Mouse (Mus musculus) liver, embryonic 16.5 days (tissue): ENCODE results near the gene Med27. TPM values are rescaled to one million over a fixed set of nuclear protein-coding genes. Genes with fewer than 3 reads are reported as not detected.

Experiments
- ATAC-seq: fragments of 200-750 bp; cut with Nextera tagmentation; 2 replicates; pipeline ENCODE4 v1.8.0; 2017; ENCODE audit warnings: low read depth, mild to moderate bottlenecking, moderate number of reproducible peaks, moderate library complexity
- H3K27ac ChIP-seq: fragments of 300-500 bp; sonication (generic); 2 replicates; pipeline ENCODE4 v1.5.1; 2014; ENCODE audit warnings: mild to moderate bottlenecking, low read length
- H3K27me3 ChIP-seq: fragments of 300-500 bp; sonication (generic); 2 replicates; pipeline ENCODE4 v1.6.1; 2014; ENCODE audit warnings: low read depth, low read length, mixed read lengths; ENCODE audit not compliant: control insufficient read depth, insufficient read depth
- H3K36me3 ChIP-seq: fragments of 300-500 bp; sonication (generic); 2 replicates; pipeline ENCODE4 v1.6.1; 2014; ENCODE audit warnings: mild to moderate bottlenecking; ENCODE audit not compliant: control insufficient read depth, insufficient read depth
- H3K4me1 ChIP-seq: fragments of 300-500 bp; sonication (generic); 2 replicates; pipeline ENCODE4 v1.6.1; 2014; ENCODE audit warnings: low read depth, low read length, mixed read lengths; ENCODE audit not compliant: control insufficient read depth
- H3K4me2 ChIP-seq: fragments of 300-500 bp; sonication (generic); 2 replicates; pipeline ENCODE4 v1.6.1; 2014; ENCODE audit warnings: low read depth, low read length, mixed read lengths
- H3K4me3 ChIP-seq: fragments of 300-500 bp; sonication (generic); 2 replicates; pipeline ENCODE4 v1.5.1; 2014; ENCODE audit warnings: low read depth, mild to moderate bottlenecking, low read length
- H3K9ac ChIP-seq: fragments of 300-500 bp; sonication (generic); 2 replicates; pipeline ENCODE4 v1.6.1; 2014; ENCODE audit warnings: low read depth, low read length
- H3K9me3 ChIP-seq: fragments of 300-500 bp; sonication (generic); replicated peaks from 2 replicates; pipeline ENCODE4 v1.6.1; 2016; ENCODE audit warnings: low read length; ENCODE audit not compliant: control insufficient read depth
- WGBS: fragments of 180-500 bp; shearing (Covaris S2); extraction: QIAGEN DNeasy Blood & Tissue Kit; methylation state at CpG from one replicate; pipeline ENCODE4 v1.1.7; 2014; ENCODE audit not compliant: insufficient replicate concordance; 5-methylcytosine and 5-hydroxymethylcytosine counted together
- polyA plus RNA-seq: library from polyadenylated mRNA; unstranded; fragments of >200 nt; fragmentation: Nextera tagmentation; extraction: Ambion mirVana; gene quantifications from 2 replicates; pipeline ENCODE4 v1.2.1, GENCODE M21; 2015

Gene Med27
- polyA plus RNA-seq, 1 experiment from 2014 or later = 14.1 TPM

DNA sequence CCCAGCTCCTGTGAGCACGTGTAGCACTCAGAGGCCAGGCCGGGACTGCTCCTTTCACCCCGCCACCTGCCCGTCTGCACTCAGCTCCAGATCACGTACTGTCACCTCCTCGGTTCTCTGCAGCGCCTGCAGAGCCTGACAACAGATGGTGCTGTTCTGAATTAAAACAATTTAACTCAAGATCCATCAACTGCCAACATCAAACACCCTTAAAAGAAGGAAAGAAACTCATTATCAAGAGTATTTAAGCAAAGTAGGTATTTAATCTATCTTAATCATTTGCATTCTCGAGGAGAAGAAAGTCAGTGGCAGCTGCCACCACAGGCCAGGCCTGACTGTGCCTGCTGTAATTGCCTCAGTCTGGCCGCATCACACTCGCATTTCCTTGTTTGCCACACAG, 38.8 kb downstream of the Med27 start:
- no peak for ATAC-seq
- Histone ChIP-seq H3K4me1 (no peaks in the 10 kb centered on the region), H3K36me3 (no peaks in the 10 kb centered on the region), H3K9ac (no peak overlapping the region), H3K9me3 (no peaks in the 10 kb centered on the region), H3K27me3 (no peaks in the 10 kb centered on the region), H3K4me3 (no peak overlapping the region), H3K27ac (no peak overlapping the region), H3K4me2 (no peak overlapping the region)
- WGBS = 70% methylated on average over 10 of the region's 10 CpGs

DNA sequence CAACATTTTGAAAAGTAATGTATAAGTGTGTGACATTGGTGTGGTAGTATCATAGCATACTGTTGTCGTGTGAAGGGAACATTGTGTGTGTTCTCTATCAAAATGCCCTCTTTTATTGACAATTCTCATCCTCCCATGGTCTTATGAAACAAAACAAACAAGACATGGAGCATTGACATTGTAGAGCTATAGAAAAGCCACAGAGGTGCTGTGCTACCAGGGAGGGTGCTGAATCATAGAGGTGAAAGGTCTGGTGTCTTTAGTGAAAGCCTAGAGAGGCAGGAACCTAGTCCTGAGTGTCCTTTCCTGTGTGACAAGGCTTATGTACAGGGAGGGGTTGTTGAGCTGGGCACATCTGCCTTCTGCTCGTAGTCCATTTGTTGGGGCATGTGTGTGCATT, 40.6 kb downstream of the Med27 start:
- Histone ChIP-seq H3K36me3 (no peaks in the 10 kb centered on the region), H3K27me3 (no peaks in the 10 kb centered on the region), H3K27ac (no peak overlapping the region), H3K9ac (no peak overlapping the region), H3K4me3 (no peak overlapping the region), H3K9me3 (no peaks in the 10 kb centered on the region), H3K4me1 (no peaks in the 10 kb centered on the region), H3K4me2 (no peak overlapping the region)
- ATAC-seq = peak; percentile 35; the same call in 1 of the 2 replicates
- 73% methylated on average over 2 of the region's 2 CpGs for WGBS

DNA sequence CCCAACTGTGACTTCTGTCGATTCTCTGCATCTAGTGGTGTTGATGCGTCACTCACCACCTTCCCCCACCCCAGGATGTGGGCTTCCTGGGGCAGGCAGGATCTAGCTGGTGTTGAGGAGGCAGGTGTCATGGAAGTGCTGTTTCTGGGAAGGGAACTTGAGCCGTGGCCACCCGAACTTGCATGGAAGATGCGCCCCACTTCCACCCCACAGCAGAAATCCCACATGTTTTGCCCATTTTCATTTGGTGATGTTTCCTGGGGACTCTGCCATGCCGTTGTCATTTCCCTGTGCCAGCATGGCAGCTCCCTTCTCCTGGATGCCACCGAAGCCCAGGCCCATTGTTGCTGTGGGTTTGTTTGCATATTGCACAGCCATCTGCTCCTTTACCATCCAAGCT, 42.3 kb downstream of the Med27 start:
- Histone ChIP-seq H3K27ac (no peak overlapping the region), H3K4me1 (no peaks in the 10 kb centered on the region), H3K4me2 (no peak overlapping the region), H3K9me3 (no peaks in the 10 kb centered on the region), H3K27me3 (no peaks in the 10 kb centered on the region), H3K4me3 (no peak overlapping the region), H3K36me3 (no peaks in the 10 kb centered on the region), H3K9ac (no peak overlapping the region)
- 68% methylated on average over 7 of the region's 7 CpGs for WGBS
- no peak for ATAC-seq

DNA sequence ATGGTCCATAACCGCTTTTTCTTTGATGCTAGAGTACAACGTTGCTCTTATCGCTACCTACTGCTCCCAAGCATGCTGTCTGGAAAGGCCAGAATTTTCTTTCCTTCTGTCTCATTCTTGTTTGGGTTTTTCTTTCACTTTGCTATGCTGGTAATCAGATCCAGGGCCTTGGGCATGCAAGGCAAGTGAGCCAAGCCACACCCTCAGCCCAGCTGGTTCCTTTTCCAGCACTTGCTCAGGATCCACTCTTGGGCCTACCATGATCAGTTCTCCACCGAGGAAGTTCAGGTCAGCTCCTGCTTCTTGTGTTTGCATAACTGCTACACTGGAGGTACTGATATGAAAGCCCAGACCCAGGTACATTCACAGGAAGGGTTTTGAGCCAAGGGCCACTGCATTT, 44.5 kb downstream of the Med27 start:
- H3K4me1 ChIP-seq = no peaks in the 10 kb centered on the region
- H3K9ac ChIP-seq = no peak overlapping the region
- H3K4me3 ChIP-seq = no peak overlapping the region
- 65% methylated on average over 4 of the region's 4 CpGs for whole genome bisulfite sequencing
- H3K4me2 ChIP-seq = no peak overlapping the region
- H3K27me3 ChIP-seq = no peaks in the 10 kb centered on the region
- ATAC-seq = no peak
- no peaks in the 10 kb centered on the region for H3K36me3 ChIP-seq
- no peak overlapping the region for H3K27ac ChIP-seq
- H3K9me3 ChIP-seq = no peaks in the 10 kb centered on the region

DNA sequence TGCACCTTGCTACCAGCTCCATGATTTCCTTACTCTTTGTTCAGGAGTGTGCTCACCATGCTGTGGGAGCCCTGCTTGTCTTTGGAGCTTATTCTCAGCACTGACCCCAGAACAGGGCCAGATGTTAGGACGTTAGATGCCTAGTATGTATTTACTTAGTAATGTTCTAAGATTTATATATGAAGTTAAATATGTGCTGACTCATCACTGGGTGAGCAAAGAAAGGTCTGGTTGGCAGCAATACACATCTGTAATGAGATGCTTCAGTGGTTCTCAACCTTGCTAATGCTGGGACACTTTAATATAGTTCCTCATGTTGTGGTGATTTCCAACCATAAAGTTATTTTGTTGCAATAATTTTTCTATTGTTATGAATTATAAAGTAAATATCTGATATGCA, 45.4 kb downstream of the Med27 start:
- ATAC-seq = no peak
- Histone ChIP-seq H3K27me3 (no peaks in the 10 kb centered on the region), H3K4me2 (no peak overlapping the region), H3K27ac (no peak overlapping the region), H3K9me3 (no peaks in the 10 kb centered on the region), H3K9ac (no peak overlapping the region), H3K4me3 (no peak overlapping the region), H3K36me3 (no peaks in the 10 kb centered on the region), H3K4me1 (no peaks in the 10 kb centered on the region)
- WGBS = 46% methylated on average over 1 of the region's 1 CpGs

DNA sequence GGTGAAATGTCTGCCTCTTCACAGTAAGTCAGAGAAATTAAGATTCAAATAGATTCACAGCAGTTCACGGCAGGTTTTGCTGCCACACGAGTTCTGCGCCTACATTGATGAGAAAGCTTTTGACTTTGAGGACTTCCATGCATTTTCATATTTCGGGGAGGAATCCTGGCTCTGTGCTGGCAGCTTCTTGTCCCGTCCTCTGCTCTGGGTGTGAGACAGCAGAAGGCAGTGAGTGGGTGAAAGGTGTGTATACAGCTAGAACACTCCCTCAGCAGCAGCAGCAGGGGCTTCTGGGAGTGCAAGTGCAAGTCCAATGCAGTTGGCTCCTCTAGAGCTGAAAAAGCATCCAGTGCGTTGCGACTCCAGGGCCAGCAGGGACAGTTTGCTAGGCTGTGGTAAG, 53.6 kb downstream of the Med27 start:
- Histone ChIP-seq H3K27me3 (no peaks in the 10 kb centered on the region), H3K36me3 (no peaks in the 10 kb centered on the region), H3K9ac (no peak overlapping the region), H3K27ac (no peak overlapping the region), H3K4me2 (no peak overlapping the region), H3K4me1 (no peaks in the 10 kb centered on the region), H3K9me3 (no peaks in the 10 kb centered on the region), H3K4me3 (no peak overlapping the region)
- 80% methylated on average over 7 of the region's 7 CpGs for WGBS
- ATAC-seq = no peak

DNA sequence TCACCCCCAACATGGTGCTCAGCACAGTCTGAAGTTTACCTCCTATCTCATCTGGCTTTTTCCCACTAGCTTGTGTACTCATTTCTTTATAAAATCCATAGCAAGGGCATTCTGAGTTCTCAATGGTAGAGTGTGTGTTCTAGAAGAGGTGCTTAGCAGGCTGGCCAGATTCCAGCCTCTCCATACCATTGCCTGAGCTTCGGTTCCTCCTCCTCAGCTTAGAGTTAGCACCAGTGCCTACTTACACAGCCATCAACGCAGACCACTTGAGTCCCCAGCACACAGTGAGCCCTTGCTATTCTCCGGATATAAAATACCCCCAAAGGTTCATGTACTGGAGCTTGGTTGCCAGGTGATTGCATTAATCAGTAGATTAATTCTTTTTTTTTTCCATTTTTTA, 54.2 kb downstream of the Med27 start:
- WGBS = 79% methylated on average over 3 of the region's 3 CpGs

DNA sequence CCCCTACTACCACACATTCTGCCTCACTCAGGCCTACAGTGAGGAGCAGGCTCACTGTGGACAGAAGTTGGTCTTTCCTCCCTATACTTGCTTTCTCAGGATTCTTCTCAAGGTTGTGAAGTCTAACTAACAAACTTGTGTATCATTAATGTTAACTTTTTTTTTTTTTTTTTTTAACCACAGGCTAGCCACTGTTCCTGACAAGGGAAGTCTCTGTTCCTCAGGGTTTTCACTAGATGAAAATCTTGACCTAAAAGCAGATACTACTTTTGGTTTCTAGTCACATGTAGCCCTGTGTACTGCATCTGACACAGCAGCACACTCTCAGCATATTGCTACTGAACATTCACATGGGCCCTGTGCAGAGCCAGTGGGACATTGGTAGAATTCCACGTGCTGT, 55.2 kb downstream of the Med27 start:
- ATAC-seq = no peak
- no peak overlapping the region for H3K9ac ChIP-seq
- H3K4me2 ChIP-seq = no peak overlapping the region
- no peaks in the 10 kb centered on the region for H3K9me3 ChIP-seq
- H3K4me3 ChIP-seq = no peak overlapping the region
- no peaks in the 10 kb centered on the region; the same call in 1 of the 2 replicates for H3K4me1 ChIP-seq
- H3K27me3 ChIP-seq = no peaks in the 10 kb centered on the region
- no peaks in the 10 kb centered on the region for H3K36me3 ChIP-seq
- 77% methylated on average over 1 of the region's 1 CpGs for WGBS
- H3K27ac ChIP-seq = no peak overlapping the region

More for the DNA sequence above, 54.2 kb downstream of the Med27 start:
- H3K4me1 ChIP-seq = no peaks in the 10 kb centered on the region
- no peak overlapping the region for H3K9ac ChIP-seq
- no peak overlapping the region for H3K4me2 ChIP-seq
- no peak overlapping the region for H3K4me3 ChIP-seq
- H3K27me3 ChIP-seq = no peaks in the 10 kb centered on the region
- no peaks in the 10 kb centered on the region for H3K36me3 ChIP-seq
- no peak for ATAC-seq
- no peak overlapping the region for H3K27ac ChIP-seq
- no peaks in the 10 kb centered on the region for H3K9me3 ChIP-seq

DNA sequence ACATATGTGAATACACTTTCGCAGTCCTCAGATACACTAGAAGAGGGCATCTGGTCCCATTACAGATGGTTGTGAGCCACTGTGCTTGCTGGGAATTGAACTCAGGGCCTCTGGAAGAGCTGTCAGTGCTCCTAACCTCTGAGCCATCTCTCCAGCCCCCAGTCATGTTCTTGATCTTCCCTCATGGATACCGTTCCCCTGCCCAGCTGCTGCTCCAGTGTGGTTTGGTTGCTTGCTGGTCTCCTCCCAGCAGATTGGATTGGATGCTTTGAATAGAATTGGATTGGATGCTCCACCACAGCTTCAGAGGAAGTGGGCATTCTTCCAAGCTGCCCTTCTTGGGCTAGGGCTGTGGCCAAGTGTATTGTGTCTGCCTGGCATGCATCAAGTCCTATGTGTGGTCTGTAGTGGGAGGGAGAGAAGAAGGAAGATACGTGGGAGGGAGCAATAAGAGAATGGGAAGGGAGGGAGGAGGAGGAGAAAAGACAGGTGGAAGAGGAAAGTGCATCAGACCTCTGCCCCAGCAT, 56.0 kb downstream of the Med27 start:
- Histone ChIP-seq H3K9me3 (no peaks in the 10 kb centered on the region), H3K4me2 (no peak overlapping the region), H3K9ac (no peak overlapping the region), H3K27me3 (no peaks in the 10 kb centered on the region), H3K27ac (no peak overlapping the region), H3K36me3 (no peaks in the 10 kb centered on the region), H3K4me3 (no peak overlapping the region), H3K4me1 (no peaks in the 10 kb centered on the region; the same call in 1 of the 2 replicates)
- 74% methylated on average over 3 of the region's 3 CpGs for WGBS
- no peak for ATAC-seq
